8 mouse cellular contexts compared by ENCODE assay signal in the genomic region with DNA sequence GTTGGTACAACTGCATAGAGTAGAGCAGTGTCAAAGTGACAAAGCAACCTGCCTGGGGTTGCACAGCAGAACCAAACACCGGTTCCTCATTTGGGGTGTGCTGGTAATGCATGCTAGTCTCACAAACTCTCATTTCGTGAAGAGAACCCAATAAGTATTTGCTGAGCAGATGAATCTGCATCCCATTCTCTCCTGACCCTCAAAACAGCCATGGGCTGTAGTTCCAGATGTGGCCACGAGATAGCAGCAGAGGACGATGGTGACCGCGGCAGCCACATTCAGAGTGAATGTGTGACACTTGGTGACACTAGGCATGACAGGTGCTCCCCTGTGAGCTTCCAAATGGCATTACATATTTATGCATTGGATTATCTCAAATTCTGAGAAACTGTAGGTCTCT. TPM values are rescaled to one million over a fixed set of nuclear protein-coding genes. Genes with fewer than 3 reads are reported as not detected.
DNase-seq lines count a peak whose midpoint lies in the region; ATAC-seq lines count a peak whose summit lies in the region.

No protein-coding gene starts in this region.

- H3K36me3 ChIP-seq in intestine, embryonic 15.5 days: no peaks in the 10 kb centered on the region
- H3K36me3 ChIP-seq in limb, embryonic 12.5 days: no peaks in the 10 kb centered on the region
- no peaks in the 10 kb centered on the region for H3K36me3 ChIP-seq in midbrain, embryonic 12.5 days

- H3K27me3 ChIP-seq in intestine, embryonic 15.5 days (replicated peaks): no peaks in the 10 kb centered on the region
- H3K27me3 ChIP-seq in limb, embryonic 12.5 days: no peaks in the 10 kb centered on the region
- H3K27me3 ChIP-seq in midbrain, embryonic 12.5 days: peaks cover 5% of the 10 kb centered on the region

- peak; percentile 19 for ATAC-seq in granulocyte monocyte progenitor cell, adult 5-6 weeks (replicated peaks; ENCODE audit: poor library complexity, severe bottlenecking)
- ATAC-seq in intestine, embryonic 15.5 days: 0 out of 2 replicates have a peak, but pooled peaks have one; percentile 0
- ATAC-seq in limb, embryonic 12.5 days (ENCODE audit: insufficient number of reproducible peaks, insufficient read depth, low FRiP score, low TSS enrichment, low read depth): no peak
- ATAC-seq in midbrain, embryonic 12.5 days (ENCODE audit: low FRiP score, low read depth): no peak

- peak; percentile 88 for DNase-seq in urinary bladder, postnatal 14 days (ENCODE audit: low spot score)
- DNase-seq in urinary bladder, adult 2 months (ENCODE audit: low spot score): no peak
- DNase-seq in embryo, embryonic 9.5 days (ENCODE audit: extremely low spot score): peak; percentile 87
- peak; percentile 83 to 93 for DNase-seq in spleen, adult 18-20 months

- H3K4me3 ChIP-seq in intestine, embryonic 15.5 days (replicated peaks): peak overlapping the region; percentile 79
- H3K4me3 ChIP-seq in limb, embryonic 12.5 days (replicated peaks): peak overlapping the region; percentile 81
- H3K4me3 ChIP-seq in midbrain, embryonic 12.5 days: peak overlapping the region; percentile 49

- peak overlapping the region; percentile 98 for H3K4me2 ChIP-seq in intestine, embryonic 15.5 days (replicated peaks)
- H3K4me2 ChIP-seq in limb, embryonic 12.5 days: peak overlapping the region; percentile 95
- H3K4me2 ChIP-seq in midbrain, embryonic 12.5 days (replicated peaks): peak overlapping the region; percentile 90

- H3K9me3 ChIP-seq in intestine, embryonic 15.5 days: no peaks in the 10 kb centered on the region
- H3K9me3 ChIP-seq in limb, embryonic 12.5 days: no peaks in the 10 kb centered on the region
- no peaks in the 10 kb centered on the region for H3K9me3 ChIP-seq in midbrain, embryonic 12.5 days

- under 1% methylated on average over 6 of the region's 6 CpGs for WGBS in intestine, embryonic 15.5 days
- under 1% methylated on average over 6 of the region's 6 CpGs for WGBS in limb, embryonic 12.5 days
- WGBS in midbrain, embryonic 12.5 days: under 1% methylated on average over 6 of the region's 6 CpGs

- peak overlapping the region; percentile 81 for H3K27ac ChIP-seq in intestine, embryonic 15.5 days
- H3K27ac ChIP-seq in limb, embryonic 12.5 days: peak overlapping the region; percentile 73
- 0 out of 2 replicates have a peak overlapping the region, but pooled peaks have one; percentile 2 for H3K27ac ChIP-seq in midbrain, embryonic 12.5 days (replicated peaks)

- H3K4me1 ChIP-seq in intestine, embryonic 15.5 days (replicated peaks): peaks cover 29% of the 10 kb centered on the region
- peaks cover 38% of the 10 kb centered on the region for H3K4me1 ChIP-seq in limb, embryonic 12.5 days (replicated peaks)
- peaks cover 46% of the 10 kb centered on the region for H3K4me1 ChIP-seq in midbrain, embryonic 12.5 days

- H3K9ac ChIP-seq in intestine, embryonic 15.5 days: peak overlapping the region; percentile 62
- H3K9ac ChIP-seq in limb, embryonic 12.5 days (replicated peaks): peak overlapping the region; percentile 61
- no peak overlapping the region for H3K9ac ChIP-seq in midbrain, embryonic 12.5 days (replicated peaks)

RNA-seq across cellular contexts. Expression of gene Ssbp4, which starts 3.2 kb away (rescaled TPM):
- polyA plus RNA-seq in urinary bladder, adult 2 months (2012; rRNA removed): 73.5 and 74.6 TPM in 2 replicates
- 53.8 and 75.4 TPM in 2 replicates for total RNA-seq in granulocyte monocyte progenitor cell, adult 5-6 weeks (2014; fragmentation: Nextera tagmentation)
- total RNA-seq in granulocyte monocyte progenitor cell, adult 5-6 weeks (2017): 35.2 and 87.9 TPM in 2 replicates
- 86.9 and 91.7 TPM in 2 replicates for polyA plus RNA-seq in intestine, embryonic 15.5 days (2015; fragmentation: Nextera tagmentation; extraction: Ambion mirVana)
- polyA plus RNA-seq in limb, embryonic 12.5 days (2016; fragmentation: Nextera tagmentation; extraction: Ambion mirVana): 137 and 151 TPM in 2 replicates
- polyA plus RNA-seq in midbrain, embryonic 12.5 days (2016; fragmentation: Nextera tagmentation; extraction: Ambion mirVana): 115 and 118 TPM in 2 replicates

RNA-seq across cellular contexts. Expression of gene Lrrc25, which starts 4.1 kb away (rescaled TPM):
- 5.2 and 6.2 TPM in 2 replicates for polyA plus RNA-seq in urinary bladder, adult 2 months (2012; rRNA removed)
- 2.9 and 5.2 TPM in 2 replicates for total RNA-seq in granulocyte monocyte progenitor cell, adult 5-6 weeks (2014; fragmentation: Nextera tagmentation)
- 1.1 and 3.1 TPM in 2 replicates for total RNA-seq in granulocyte monocyte progenitor cell, adult 5-6 weeks (2017)
- polyA plus RNA-seq in intestine, embryonic 15.5 days (2015; fragmentation: Nextera tagmentation; extraction: Ambion mirVana): 2.4 and 2.5 TPM in 2 replicates
- polyA plus RNA-seq in limb, embryonic 12.5 days (2016; fragmentation: Nextera tagmentation; extraction: Ambion mirVana): 0.76 and 1.2 TPM in 2 replicates
- 1.0 and 1.6 TPM in 2 replicates for polyA plus RNA-seq in midbrain, embryonic 12.5 days (2016; fragmentation: Nextera tagmentation; extraction: Ambion mirVana)

RNA-seq across cellular contexts. Expression of gene Isyna1, which starts 17.7 kb away (rescaled TPM):
- 37.9 and 49.6 TPM in 2 replicates for polyA plus RNA-seq in urinary bladder, adult 2 months (2012; rRNA removed)
- 30.8 and 66.6 TPM in 2 replicates for total RNA-seq in granulocyte monocyte progenitor cell, adult 5-6 weeks (2014; fragmentation: Nextera tagmentation)
- 35.2 and 38.6 TPM in 2 replicates for total RNA-seq in granulocyte monocyte progenitor cell, adult 5-6 weeks (2017)
- 123 and 130 TPM in 2 replicates for polyA plus RNA-seq in intestine, embryonic 15.5 days (2015; fragmentation: Nextera tagmentation; extraction: Ambion mirVana)
- 177 and 180 TPM in 2 replicates for polyA plus RNA-seq in limb, embryonic 12.5 days (2016; fragmentation: Nextera tagmentation; extraction: Ambion mirVana)
- 107 and 112 TPM in 2 replicates for polyA plus RNA-seq in midbrain, embryonic 12.5 days (2016; fragmentation: Nextera tagmentation; extraction: Ambion mirVana)

RNA-seq across cellular contexts. Expression of gene Gdf15, which starts 20.4 kb away (rescaled TPM):
- 0.84 and 1.1 TPM in 2 replicates for polyA plus RNA-seq in urinary bladder, adult 2 months (2012; rRNA removed)
- not detected in 2 replicates for total RNA-seq in granulocyte monocyte progenitor cell, adult 5-6 weeks (2014; fragmentation: Nextera tagmentation)
- 0.67 TPM in 1 of 2 replicates, not detected in the other for total RNA-seq in granulocyte monocyte progenitor cell, adult 5-6 weeks (2017)
- polyA plus RNA-seq in intestine, embryonic 15.5 days (2015; fragmentation: Nextera tagmentation; extraction: Ambion mirVana): 2.3 and 2.9 TPM in 2 replicates
- 0.15 TPM in 1 of 2 replicates, not detected in the other for polyA plus RNA-seq in limb, embryonic 12.5 days (2016; fragmentation: Nextera tagmentation; extraction: Ambion mirVana)
- 0.17 TPM in 1 of 2 replicates, not detected in the other for polyA plus RNA-seq in midbrain, embryonic 12.5 days (2016; fragmentation: Nextera tagmentation; extraction: Ambion mirVana)

RNA-seq across cellular contexts. Expression of gene Pgpep1, which starts 48.3 kb away (rescaled TPM):
- 19.2 and 20.6 TPM in 2 replicates for polyA plus RNA-seq in urinary bladder, adult 2 months (2012; rRNA removed)
- 8.5 and 31.0 TPM in 2 replicates for total RNA-seq in granulocyte monocyte progenitor cell, adult 5-6 weeks (2014; fragmentation: Nextera tagmentation)
- 6.5 and 6.9 TPM in 2 replicates for total RNA-seq in granulocyte monocyte progenitor cell, adult 5-6 weeks (2017)
- 58.0 and 74.2 TPM in 2 replicates for polyA plus RNA-seq in intestine, embryonic 15.5 days (2015; fragmentation: Nextera tagmentation; extraction: Ambion mirVana)
- polyA plus RNA-seq in limb, embryonic 12.5 days (2016; fragmentation: Nextera tagmentation; extraction: Ambion mirVana): 45.7 and 53.9 TPM in 2 replicates
- 82.7 and 93.7 TPM in 2 replicates for polyA plus RNA-seq in midbrain, embryonic 12.5 days (2016; fragmentation: Nextera tagmentation; extraction: Ambion mirVana)

Comparison
In these comparisons a context has a peak if more than half of its experiments do, and no peak if none do; other contexts are left out.
1. ATAC-seq: peak in granulocyte monocyte progenitor cell, adult 5-6 weeks (single experiment) and intestine, embryonic 15.5 days (single experiment); none in limb, embryonic 12.5 days (single experiment) and midbrain, embryonic 12.5 days (single experiment).
2. H3K27ac ChIP-seq: peak in every context shown above with its lines; median percentile 81 in intestine, embryonic 15.5 days; 73 in limb, embryonic 12.5 days; 2 in midbrain, embryonic 12.5 days.
3. Peak in every context shown above with its lines, with median percentiles within 50 percentile points of each other: H3K4me2 ChIP-seq and H3K4me3 ChIP-seq.